Mouse (Mus musculus): Measurements from ENCODE around the gene Hist1h1b.

- TF ChIP-seq CTCF (IDR thresholded peaks at IDR 0.05; ENCODE audit: borderline replicate concordance, insufficient read depth, low read depth, low read length) = no peak
- TF ChIP-seq POLR2A (IDR thresholded peaks at IDR 0.05; ENCODE audit: borderline replicate concordance, insufficient read depth, low read length) = no peak
These were observed 3.9 kb upstream of the Hist1h1b start for GRCm38 (mm10) chr13:21784311-21784710.
